Mouse (Mus musculus) T-helper 2 cell (primary cell): ENCODE measurements around the gene Serpinf2.

Experiments
- in situ Hi-C: fragments of 300-600 bp; cut with MboI, MseI; formaldehyde crosslinking; loops from one replicate; pipeline ENCODE4 v1.15.1; 2025; ENCODE audit warnings: high pct_unique_total_duplicates

Gene Serpinf2

DNA sequence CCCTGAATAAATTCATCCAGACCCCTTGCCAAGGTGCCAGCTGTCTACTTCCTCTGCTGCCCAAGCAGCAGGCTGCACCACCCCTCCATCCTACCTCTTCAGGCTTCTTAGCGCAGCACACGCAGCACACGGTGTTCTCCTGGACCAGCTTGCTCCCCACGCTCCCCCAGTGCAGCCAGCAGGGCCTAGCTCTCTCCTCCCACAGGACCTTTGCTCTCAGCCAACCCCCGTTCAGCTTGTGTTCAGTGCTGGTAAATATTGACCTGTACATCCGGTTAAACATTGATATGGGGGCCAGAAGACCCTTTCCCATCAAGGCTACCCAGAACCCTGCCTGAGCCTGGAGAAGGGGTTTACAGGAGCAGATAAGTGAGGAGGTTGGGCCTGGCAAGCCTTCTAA is at the start of gene Serpinf2:
TSS of gene Serpinf2 (minus strand) at position 229 of the 400 bp plus-strand sequence.
- in situ Hi-C loops = no loop called here

- in situ Hi-C loops = no loop called here
These were observed 48.1 kb upstream of the Serpinf2 start for GRCm38 (mm10) chr11:75487496-75487895.

DNA sequence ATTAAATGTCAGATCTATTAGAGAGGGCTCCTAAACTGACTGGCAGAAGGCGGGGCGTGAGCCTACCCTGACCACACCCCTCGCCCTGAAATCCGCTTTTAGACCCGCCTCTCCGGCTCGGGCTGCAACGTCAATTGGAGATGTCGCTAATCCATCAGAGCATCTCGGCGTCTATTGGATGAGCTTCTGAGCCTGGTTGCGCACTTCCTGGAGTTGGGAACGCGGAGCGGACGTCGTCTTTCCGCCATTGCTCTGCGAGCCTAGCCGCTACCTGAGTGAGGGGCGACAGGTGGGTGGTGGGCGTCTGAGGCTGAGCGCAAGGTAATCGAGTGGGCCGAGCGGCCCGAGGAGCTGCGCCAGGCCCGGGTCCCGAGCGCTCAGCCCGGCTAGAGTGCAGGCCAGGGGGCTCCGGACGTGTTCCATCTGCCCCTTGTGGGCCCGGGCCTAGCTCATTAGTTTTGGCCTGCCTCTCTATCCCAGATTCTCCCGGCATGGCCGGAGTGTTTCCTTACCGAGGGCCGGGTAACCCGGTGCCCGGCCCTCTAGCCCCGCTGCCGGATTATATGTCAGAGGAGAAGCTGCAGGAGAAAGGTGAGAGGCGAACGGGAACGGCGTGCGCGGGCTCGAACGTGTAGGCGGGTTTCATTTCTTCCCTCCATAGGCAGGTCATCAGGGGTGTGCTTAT is 47.4 kb upstream of the Serpinf2 start, which contains the start of gene Prpf8:
TSS of gene Prpf8 (plus strand) at position 216 of the 685 bp plus-strand sequence.
- in situ Hi-C loops = no loop called here

DNA sequence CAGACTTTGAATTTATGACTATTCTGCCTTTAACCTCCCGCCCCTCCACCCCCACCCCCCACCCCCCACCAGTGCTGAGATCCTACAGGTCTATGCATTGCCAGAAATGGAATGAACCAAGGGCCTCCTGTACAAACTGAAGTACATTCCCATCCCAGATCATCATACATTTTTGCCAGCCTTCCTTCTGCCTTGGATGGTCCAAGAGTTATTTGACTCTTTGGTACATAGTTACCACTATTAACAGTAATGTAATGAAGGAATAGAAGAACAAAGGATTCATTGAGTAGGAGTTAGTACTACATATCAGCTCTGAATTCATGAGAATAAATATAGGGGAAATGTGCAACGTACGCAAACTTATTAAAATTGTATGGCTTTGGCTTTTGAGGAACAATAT is 46.8 kb upstream of the Serpinf2 start:
- in situ Hi-C loops = no loop called here

- in situ Hi-C loops = no loop called here
These were observed 34.0 kb upstream of the Serpinf2 start for GRCm38 (mm10) chr11:75473376-75473775.

- in situ Hi-C loops = no loop called here
These were observed 33.2 kb upstream of the Serpinf2 start for GRCm38 (mm10) chr11:75472469-75473081.

DNA sequence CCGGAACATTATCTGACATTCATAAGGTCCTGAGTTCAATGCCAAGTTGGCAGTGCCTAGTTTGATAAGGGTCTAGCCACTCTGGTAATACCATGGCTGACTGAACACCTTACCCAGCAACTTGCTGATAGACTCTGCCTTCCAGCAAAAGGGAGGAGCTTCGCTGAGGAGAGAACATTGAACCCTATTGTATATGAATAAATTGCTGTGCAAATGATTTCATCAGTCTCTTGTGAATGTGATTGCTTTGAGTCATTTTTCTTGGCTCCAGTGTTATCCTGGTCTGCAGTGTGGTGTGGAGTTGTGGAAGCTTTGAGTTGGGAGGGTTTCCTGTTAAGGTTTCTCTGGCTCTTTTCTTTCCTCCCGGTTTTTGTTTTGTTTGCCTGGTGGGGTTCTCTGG is 31.3 kb upstream of the Serpinf2 start:
- in situ Hi-C loops = no loop called here

- in situ Hi-C loops = no loop called here
These were observed 29.9 kb upstream of the Serpinf2 start for GRCm38 (mm10) chr11:75469261-75469660.

GRCm38 (mm10) chr11:75468410-75468809 is 29.0 kb upstream of the Serpinf2 start:
- in situ Hi-C loops = no loop called here

DNA sequence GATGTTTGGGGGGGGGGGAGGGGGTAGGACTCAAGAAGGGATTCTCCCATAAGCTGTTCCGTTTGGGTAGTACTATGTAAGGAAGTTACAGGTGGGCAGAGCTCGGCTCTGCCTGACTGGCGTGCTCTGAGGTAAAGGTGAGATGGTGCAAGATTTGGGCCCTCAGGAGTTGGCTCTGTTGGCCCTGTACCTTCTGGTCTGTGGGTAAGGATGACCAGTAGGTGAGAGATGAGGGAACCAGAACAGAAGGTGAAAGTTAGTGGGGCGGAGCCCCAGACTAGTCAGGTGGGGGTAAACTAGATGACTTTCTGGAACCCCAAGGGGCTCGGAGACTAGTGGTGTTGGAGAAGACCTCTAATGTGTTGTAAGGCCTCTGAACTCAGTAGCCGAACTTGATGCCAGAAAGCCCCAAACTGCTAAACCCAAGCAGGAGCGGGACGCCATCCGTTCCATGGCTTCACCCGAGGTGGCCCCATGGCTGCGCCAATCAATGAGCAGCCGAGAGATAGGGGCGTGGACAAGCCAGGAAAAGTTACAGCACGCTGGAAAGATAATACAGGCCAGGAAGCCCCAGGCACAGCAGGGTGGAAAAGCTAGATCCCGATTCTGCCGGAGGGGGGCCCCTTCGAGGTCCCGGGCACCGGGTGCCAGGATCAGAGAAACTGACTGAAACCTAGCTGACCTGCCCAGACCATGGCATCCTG is 28.3 kb upstream of the Serpinf2 start:
- in situ Hi-C loops = no loop called here

- in situ Hi-C loops = no loop called here
These were observed 27.5 kb upstream of the Serpinf2 start for GRCm38 (mm10) chr11:75466731-75467505.

DNA sequence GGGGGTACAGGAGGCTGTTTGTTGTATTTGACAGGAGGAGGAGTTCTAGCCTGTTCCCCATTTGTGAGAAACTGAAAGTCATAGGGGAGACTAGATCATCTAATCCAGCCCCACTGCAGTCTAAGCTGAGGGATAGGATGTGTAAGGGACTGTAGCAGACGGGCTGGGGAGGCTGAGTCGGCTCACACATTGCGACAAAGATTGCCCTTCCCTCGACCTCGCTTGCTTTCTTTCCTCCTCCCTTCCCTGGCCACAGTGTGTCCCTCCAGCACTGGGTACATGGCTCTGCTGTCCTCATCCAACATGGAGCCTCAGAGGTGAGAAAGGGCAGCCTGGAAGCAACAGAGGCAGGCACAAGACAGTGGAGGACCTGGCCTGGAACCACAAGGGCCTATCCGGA is 25.7 kb upstream of the Serpinf2 start:
- in situ Hi-C loops = no loop called here

DNA sequence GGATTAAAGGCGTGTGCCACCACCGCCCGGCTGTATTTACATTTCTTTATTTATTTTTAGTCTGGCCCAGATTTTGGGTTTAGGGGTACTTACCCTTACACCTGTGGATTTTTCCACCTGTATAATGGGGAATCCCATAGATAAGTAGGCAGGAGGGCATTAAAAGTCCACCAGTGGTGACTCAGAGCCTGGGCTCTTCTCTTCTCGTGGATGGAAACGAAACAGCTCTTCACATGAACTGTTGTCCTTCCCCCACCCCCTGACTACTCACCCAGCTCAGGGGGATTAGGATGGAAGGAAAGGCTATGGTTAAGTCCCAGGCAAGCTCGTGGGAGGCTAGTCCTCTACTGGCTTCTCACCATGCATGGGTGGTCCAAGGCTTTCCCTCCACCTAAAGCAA is 25.0 kb upstream of the Serpinf2 start:
- in situ Hi-C loops = no loop called here

- in situ Hi-C loops = no loop called here
These were observed 24.2 kb upstream of the Serpinf2 start for GRCm38 (mm10) chr11:75463624-75464023.

DNA sequence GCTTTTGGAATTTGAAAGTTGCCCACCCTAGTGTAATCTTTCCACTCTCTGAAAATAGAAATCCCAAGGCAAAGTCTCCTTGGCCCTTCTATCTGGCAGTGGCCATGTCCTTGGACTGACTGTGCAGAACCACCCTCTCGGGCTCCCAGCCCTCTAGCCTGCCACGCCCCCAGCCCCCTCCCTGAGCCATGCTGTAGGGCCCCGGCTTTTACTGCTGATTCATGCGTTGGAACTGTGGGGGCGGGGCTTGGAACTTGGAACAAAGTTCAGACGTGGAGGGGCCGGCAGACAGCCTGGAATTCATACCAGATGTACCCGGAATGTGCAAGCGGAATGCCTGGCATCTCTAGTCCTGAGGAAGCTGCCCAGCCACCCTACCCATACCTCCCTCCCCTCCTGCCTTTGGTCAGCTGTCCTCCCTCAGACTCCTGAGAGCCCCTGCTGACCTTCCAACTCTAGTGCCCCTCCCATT is 23.5 kb upstream of the Serpinf2 start:
- in situ Hi-C loops = no loop called here

- in situ Hi-C loops = no loop called here
These were observed 22.9 kb upstream of the Serpinf2 start for GRCm38 (mm10) chr11:75462253-75462783.

- in situ Hi-C loops = no loop called here
These were observed 22.4 kb upstream of the Serpinf2 start for GRCm38 (mm10) chr11:75461743-75462252.

- in situ Hi-C loops = no loop called here
These were observed 21.7 kb upstream of the Serpinf2 start, which contains the start of gene Tlcd2 for GRCm38 (mm10) chr11:75460844-75461742. Gene Tlcd2 (plus strand): TSS chr11:75461715.

DNA sequence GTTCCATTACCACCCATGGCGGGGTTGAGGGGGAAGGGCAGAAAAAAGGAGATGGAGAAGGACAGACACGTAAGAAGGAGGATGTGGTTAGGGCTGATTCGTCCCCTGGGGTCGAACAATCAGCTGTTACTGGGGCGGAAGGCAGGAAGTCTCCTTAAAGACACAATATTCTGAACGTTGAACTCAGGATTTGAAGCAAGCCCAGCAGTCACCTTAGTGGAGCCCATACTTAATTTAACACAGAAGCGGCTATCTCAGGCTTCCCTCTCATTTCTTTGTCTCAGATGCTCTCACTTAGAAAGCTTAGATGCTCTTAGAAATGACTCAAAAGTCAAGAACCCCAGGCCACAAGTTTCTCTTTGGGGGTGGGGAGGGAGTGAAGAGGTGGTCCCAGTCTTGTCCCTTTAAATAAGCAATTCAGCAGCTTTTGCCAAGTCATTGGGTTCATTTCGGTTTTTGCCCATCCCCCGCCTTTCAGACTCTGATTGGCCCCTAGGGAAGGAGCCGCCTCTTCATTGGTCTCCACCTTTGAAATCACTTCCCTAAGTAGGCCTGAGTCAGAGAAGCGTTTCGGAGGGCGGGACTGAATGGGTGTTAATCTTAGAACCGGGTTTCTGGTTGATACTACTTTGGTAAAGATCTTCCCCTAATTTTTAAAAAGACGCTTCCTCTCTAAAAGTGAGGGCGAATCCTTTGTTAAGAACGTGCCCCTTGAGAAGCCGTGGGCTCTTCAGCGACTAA is 20.9 kb upstream of the Serpinf2 start:
- in situ Hi-C loops = no loop called here

DNA sequence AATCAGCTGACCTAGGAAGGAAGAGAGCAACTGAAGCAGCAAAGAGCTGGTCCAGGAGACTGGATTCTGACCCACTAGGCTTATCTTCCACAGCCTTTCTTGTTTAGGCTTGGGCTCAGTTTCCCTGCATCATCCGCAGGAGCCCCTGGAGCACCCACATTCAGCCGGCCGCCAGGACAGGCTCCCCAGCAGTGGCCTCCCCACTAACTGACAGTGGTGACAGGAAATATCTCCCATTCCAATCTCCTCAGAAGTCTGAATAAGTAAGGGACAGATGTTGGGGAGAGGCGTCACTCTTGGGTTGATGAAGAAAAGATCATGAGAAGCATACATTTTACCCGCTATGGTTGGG is 20.3 kb upstream of the Serpinf2 start:
- in situ Hi-C loops = no loop called here
